Mouse (Mus musculus) MEL (cell line): ENCODE results near the gene Dhcr24.

Experiments used
- CTCF ChIP-seq, 3 experiments: IDR thresholded peaks in 2 of 3; conservative IDR thresholded peaks in 1 of 3; 2 replicates each; pipeline ENCODE4 v1.5.1; 2011 to 2012; ENCODE audit warnings: low read length in 3 of 3, low read depth in 2 of 3, mild to moderate bottlenecking in 2 of 3, improper control_type of control experiment in 1 of 3, inconsistent platforms in 1 of 3, mixed read lengths in 1 of 3, moderate library complexity in 1 of 3; ENCODE audit not compliant: control insufficient read depth in 1 of 3, insufficient read depth in 1 of 3, poor library complexity in 1 of 3, severe bottlenecking in 1 of 3
- GATA1 ChIP-seq: IDR thresholded peaks from 2 replicates; pipeline ENCODE4 v1.6.1; 2011; ENCODE audit warnings: low read depth, low read length, improper control_type of control experiment
- JUND ChIP-seq: IDR thresholded peaks from 2 replicates; pipeline ENCODE4 v1.6.1; 2011; ENCODE audit warnings: low read depth, mild to moderate bottlenecking, improper control_type of control experiment, low read length
- MYB ChIP-seq: IDR thresholded peaks from 2 replicates; pipeline ENCODE4 v1.6.1; 2011; ENCODE audit warnings: mild to moderate bottlenecking, low read depth, low read length, improper control_type of control experiment
- POLR2A ChIP-seq, 2 experiments: IDR thresholded peaks; 2 replicates each; pipeline ENCODE4 v1.6.1; 2011 to 2012; ENCODE audit warnings: low read length in 2 of 2, mild to moderate bottlenecking in 2 of 2, control low read depth in 1 of 2, improper control_type of control experiment in 1 of 2, low read depth in 1 of 2, moderate library complexity in 1 of 2; ENCODE audit not compliant: control insufficient read depth in 1 of 2, insufficient read depth in 1 of 2, poor library complexity in 1 of 2
- TCF12 ChIP-seq: IDR thresholded peaks from 2 replicates; pipeline ENCODE4 v1.6.1; 2014; ENCODE audit warnings: low read depth, mild to moderate bottlenecking, inconsistent platforms, low read length, improper control_type of control experiment, moderate library complexity
- UBTF ChIP-seq: IDR thresholded peaks from 2 replicates; pipeline ENCODE4 v1.6.1; 2012; ENCODE audit warnings: low read depth, mild to moderate bottlenecking, inconsistent platforms, low read length, improper control_type of control experiment, moderate library complexity, borderline replicate concordance; ENCODE audit not compliant: insufficient read depth
- ZKSCAN1 ChIP-seq: IDR thresholded peaks from 2 replicates; pipeline ENCODE4 v1.6.1; 2012; ENCODE audit warnings: low read depth, mild to moderate bottlenecking, inconsistent platforms, low read length, improper control_type of control experiment, moderate library complexity
- ZMIZ1 ChIP-seq: IDR thresholded peaks from 2 replicates; pipeline ENCODE4 v1.6.1; 2012; ENCODE audit warnings: low read depth, mild to moderate bottlenecking, inconsistent platforms, low read length, improper control_type of control experiment, moderate library complexity
- ZNF384 ChIP-seq: IDR thresholded peaks from 2 replicates; pipeline ENCODE4 v1.6.1; 2012; ENCODE audit warnings: low read depth, mild to moderate bottlenecking, inconsistent platforms, low read length, improper control_type of control experiment

DNA sequence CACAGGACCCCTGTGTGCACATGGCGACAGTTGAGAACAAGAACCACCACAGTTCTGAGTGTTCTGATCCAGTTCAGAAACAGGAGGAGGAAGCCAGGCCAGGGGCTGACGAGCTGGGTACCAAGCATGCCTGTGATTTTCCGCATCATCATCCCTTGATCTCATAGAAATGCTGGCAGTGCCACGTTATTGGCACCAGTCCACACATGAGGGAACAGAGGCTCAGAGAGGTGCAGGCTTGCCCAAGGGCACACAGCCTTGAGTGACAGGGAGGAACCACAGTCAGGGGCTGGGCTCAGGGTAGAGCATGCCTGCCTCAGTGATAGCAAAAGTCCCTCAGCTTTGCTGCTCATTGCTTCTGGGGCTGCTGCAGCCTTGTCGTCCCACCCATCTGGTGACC lies 67.0 kb downstream of the Dhcr24 start:
- TF ChIP-seq MYB (no peak), CTCF (IDR thresholded peaks at IDR 0.05 in 2 of 3, conservative IDR thresholded peaks at IDR 0.05 in 1 of 3; ENCODE audit: control insufficient read depth in 1 of 3, insufficient read depth in 1 of 3, low read depth in 2 of 3, low read length in 3 of 3, poor library complexity in 1 of 3, severe bottlenecking in 1 of 3) (no peak), TCF12 (no peak), ZMIZ1 (no peak), POLR2A (IDR thresholded peaks at IDR 0.05; ENCODE audit: control insufficient read depth in 1 of 2, insufficient read depth in 1 of 2, low read depth in 1 of 2, low read length in 2 of 2, poor library complexity in 1 of 2) (no peak), ZKSCAN1 (no peak), GATA1 (no peak), UBTF (no peak), ZNF384 (no peak), JUND (no peak)
